10 mouse cellular contexts compared by ENCODE assay signal in the genomic region with DNA sequence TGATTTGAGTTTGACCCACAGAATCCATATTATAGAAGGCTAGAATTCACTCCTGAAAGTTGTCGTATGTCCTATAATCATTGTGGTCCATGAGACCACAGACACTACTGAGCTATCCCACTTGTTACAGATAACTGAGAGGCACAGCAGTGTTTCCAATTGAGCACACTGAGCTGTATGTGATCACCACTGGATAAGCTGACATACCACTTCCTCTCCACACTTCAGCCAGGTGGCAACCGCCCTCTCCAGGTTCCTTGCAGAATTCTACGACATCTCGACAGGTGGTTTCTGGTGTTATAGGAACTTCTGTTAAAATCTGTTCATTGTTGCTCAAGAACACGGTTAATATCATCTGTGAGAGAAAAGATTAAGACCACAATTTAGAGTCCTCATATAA.
"Had no signal": no experiment of that assay in that cellular context is flagged by ENCODE, and none has a peak within 500 bp of the region (broad histone marks: within the 10 kb centered on the region; RNA-seq: fewer than 3 reads in every experiment).

No protein-coding gene starts in this region.

- DNase-seq: kidney, adult 11 months; kidney, adult 8-10 months; kidney, postnatal 10 days; kidney, postnatal 36 days; layer of hippocampus, postnatal 36 days; liver, embryonic 13.5 days; lung, adult 2 months; right cerebral cortex, adult 18-20 months; right cerebral cortex, postnatal 14 days; right cerebral cortex, postnatal 4 days had no signal
